Mouse (Mus musculus): ENCODE results near the gene Map2k5.

Map2k5 gene

DNA sequence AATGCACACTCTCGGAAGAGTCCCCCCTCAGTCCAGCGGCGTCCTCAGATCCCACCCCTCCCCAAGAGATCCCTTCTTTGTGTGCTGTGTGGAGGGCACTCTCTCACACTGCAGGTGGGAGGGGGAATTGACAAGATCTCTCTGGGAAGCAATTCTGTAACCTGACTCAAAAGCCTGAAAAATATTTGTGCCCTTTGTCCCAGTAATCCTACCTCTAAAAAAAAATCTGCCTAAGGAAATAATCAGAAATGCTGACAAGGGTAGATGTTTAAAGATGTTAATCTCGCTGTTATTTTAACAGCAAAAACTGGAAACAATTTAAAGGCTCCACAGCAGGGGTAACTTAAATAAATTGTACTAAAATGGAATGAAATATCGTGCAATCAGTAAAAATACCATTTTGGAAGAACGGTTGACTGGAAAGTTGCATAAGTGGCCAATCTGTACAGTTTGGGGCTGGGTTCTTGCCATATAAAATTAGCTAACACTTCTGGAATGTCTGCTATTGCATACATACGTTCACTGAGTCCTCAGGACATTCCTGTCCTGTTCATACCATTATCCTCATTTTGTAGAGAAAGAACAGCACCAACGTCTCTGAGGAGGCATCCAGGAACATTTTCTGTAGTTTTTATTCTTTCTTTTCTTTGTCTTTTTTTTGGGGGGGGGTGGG lies 255.4 kb downstream of the Map2k5 start:
- DNase-seq, result no peak

DNA sequence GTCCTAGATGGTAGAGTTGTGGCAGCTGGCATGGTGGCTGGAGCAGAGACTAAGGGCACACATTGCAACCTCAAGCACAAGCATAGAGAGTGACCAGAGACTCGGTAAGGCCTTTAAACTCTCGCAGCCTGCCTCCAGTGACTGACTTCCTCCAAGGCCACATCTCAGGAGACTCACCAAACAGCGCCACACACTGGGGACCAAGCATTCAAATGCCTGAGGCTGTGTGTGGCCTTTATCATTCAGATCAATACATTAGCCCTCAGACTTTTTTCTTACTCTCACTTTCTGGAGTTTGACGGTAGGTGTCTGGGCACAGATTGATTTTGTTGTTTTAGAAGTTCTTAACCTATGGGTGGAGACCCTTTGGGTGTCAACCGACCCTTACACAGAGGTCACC lies 259.3 kb downstream of the Map2k5 start:
- DNase-seq, result no peak

All from embryo, embryonic 11 days (tissue).